Mouse (Mus musculus): ENCODE results near the gene Ptpre.

- no peak for TF ChIP-seq CTCF (IDR thresholded peaks at IDR 0.05; ENCODE audit: low read depth)
- no peak for TF ChIP-seq EP300 (IDR thresholded peaks at IDR 0.05; ENCODE audit: low read depth)
Observed at GRCm38 (mm10) chr7:135529068-135529467, 8.2 kb upstream of the Ptpre start.

Measured in liver, embryonic 14.5 days (tissue).